Mouse (Mus musculus) heart, adult 2 months (tissue): ENCODE results near the gene Kitl. TPM values are rescaled to one million over a fixed set of nuclear protein-coding genes. Genes with fewer than 3 reads are reported as not detected.

ENCODE experiments used
- DNase-seq, 2 experiments: peaks; one replicate each; pipeline ENCODE4 v3.0.0; 2021
- H3K27ac ChIP-seq: fragments of 200-600 bp; 2 replicates; pipeline ENCODE4 v1.8.1; 2022
- H3K27me3 ChIP-seq: fragments of 200-500 bp; 2 replicates; pipeline ENCODE4 v1.6.1; 2012; ENCODE audit warnings: mild to moderate bottlenecking, low read length, inconsistent platforms, mixed read lengths; ENCODE audit not compliant: control insufficient read depth, insufficient read depth
- H3K36me3 ChIP-seq: fragments of 200-500 bp; 2 replicates; pipeline ENCODE4 v1.6.1; 2012; ENCODE audit warnings: low read length, inconsistent platforms; ENCODE audit not compliant: control insufficient read depth, insufficient read depth
- H3K4me1 ChIP-seq: fragments of 200-500 bp; 2 replicates; pipeline ENCODE4 v1.6.1; 2011; ENCODE audit warnings: low read length; ENCODE audit not compliant: control insufficient read depth, insufficient read depth
- H3K4me3 ChIP-seq: fragments of 200-600 bp; 2 replicates; pipeline ENCODE4 v1.8.1; 2022
- H3K79me2 ChIP-seq: fragments of 200-500 bp; replicated peaks from 2 replicates; pipeline ENCODE4 v1.6.1; 2012; ENCODE audit warnings: mild to moderate bottlenecking, inconsistent platforms, low read length, moderate library complexity, mixed read lengths; ENCODE audit not compliant: control insufficient read depth, insufficient read depth
- H3K9ac ChIP-seq: fragments of 200-500 bp; 2 replicates; pipeline ENCODE4 v1.6.1; 2012; ENCODE audit warnings: low read depth, mild to moderate bottlenecking, control low read depth, inconsistent platforms, low read length, mixed read lengths
- CTCF ChIP-seq: fragments of 200-600 bp; IDR thresholded peaks from 2 replicates; pipeline ENCODE4 v1.8.1; 2022; ENCODE audit warnings: antibody characterized with exemption, mild to moderate bottlenecking, moderate library complexity
- EP300 ChIP-seq: fragments of 200-500 bp; IDR thresholded peaks from 2 replicates; pipeline ENCODE4 v1.6.1; 2011; ENCODE audit warnings: low read depth, low read length, control low read depth; ENCODE audit not compliant: insufficient read depth
- POLR2A ChIP-seq: fragments of 200-500 bp; IDR thresholded peaks from 2 replicates; pipeline ENCODE4 v1.6.1; 2011; ENCODE audit warnings: mild to moderate bottlenecking, low read depth, low read length, control low read depth; ENCODE audit not compliant: insufficient read depth
- WGBS: fragments of 180-500 bp; shearing (Covaris S2); methylation state at CpG from one replicate; pipeline ENCODE4 v1.1.7; 2018; 5-methylcytosine and 5-hydroxymethylcytosine counted together
- intact Hi-C: fragments of 180-260 bp; cut with DNase I; formaldehyde crosslinking; loops from one replicate; pipeline ENCODE4 v1.15.1; 2025
- polyA plus RNA-seq: library from polyadenylated mRNA; depleted of rRNA; stranded (reverse); fragments of >200 nt; gene quantifications from 2 replicates; pipeline ENCODE4 v1.2.3, GENCODE M21; 2012
- total RNA-seq, 2 experiments: library from RNA; stranded (reverse); gene quantifications; 2 replicates each; pipeline ENCODE4 v1.2.3; 2021

Gene Kitl
- total and polyA plus RNA-seq, 3 experiments, result 21.6 to 62.5 (median 60.0) TPM

GRCm38 (mm10) chr10:100043748-100044147 is 28.3 kb downstream of the Kitl start:
- no peaks in the 10 kb centered on the region for H3K27me3 ChIP-seq
- H3K9ac ChIP-seq, result no peak overlapping the region
- no peak overlapping the region for H3K4me3 ChIP-seq
- no peak overlapping the region for H3K27ac ChIP-seq
- TF ChIP-seq POLR2A, result no peak
- no peak for TF ChIP-seq EP300
- no peak for TF ChIP-seq CTCF
- peaks cover 7% of the 10 kb centered on the region for H3K79me2 ChIP-seq
- H3K36me3 ChIP-seq, result peaks cover 55% of the 10 kb centered on the region
- peaks cover 8% of the 10 kb centered on the region for H3K4me1 ChIP-seq
- no peak for DNase-seq
- 81% methylated on average over 5 of the region's 5 CpGs for WGBS
- intact Hi-C loops, result no loop called here

- H3K4me1 ChIP-seq, result peaks cover 7% of the 10 kb centered on the region
- WGBS, result 85% methylated on average over 6 of the region's 6 CpGs
- intact Hi-C loops, result no loop called here
- peaks cover 53% of the 10 kb centered on the region for H3K36me3 ChIP-seq
- H3K27ac ChIP-seq, result no peak overlapping the region
- H3K79me2 ChIP-seq, result peaks cover 5% of the 10 kb centered on the region
- no peak for DNase-seq
- no peak overlapping the region for H3K4me3 ChIP-seq
- no peaks in the 10 kb centered on the region for H3K27me3 ChIP-seq
- no peak overlapping the region for H3K9ac ChIP-seq
- TF ChIP-seq CTCF, result no peak
- TF ChIP-seq EP300, result no peak
- TF ChIP-seq POLR2A, result no peak
These were observed 28.7 kb downstream of the Kitl start for GRCm38 (mm10) chr10:100044153-100044552.

GRCm38 (mm10) chr10:100051146-100051783 is 35.8 kb downstream of the Kitl start:
- Histone ChIP-seq H3K9ac (no peak overlapping the region), H3K27ac (no peak overlapping the region)

GRCm38 (mm10) chr10:100052404-100052803 is 37.0 kb downstream of the Kitl start:
- intact Hi-C loops, result no loop called here
- no peaks in the 10 kb centered on the region for H3K27me3 ChIP-seq
- H3K79me2 ChIP-seq, result peaks cover 2% of the 10 kb centered on the region; the same call in 1 of the 2 replicates
- peaks cover 7% of the 10 kb centered on the region for H3K4me1 ChIP-seq
- no peak overlapping the region for H3K9ac ChIP-seq
- no peak overlapping the region for H3K27ac ChIP-seq
- peaks cover 61% of the 10 kb centered on the region for H3K36me3 ChIP-seq
- WGBS, result 61% methylated on average over 4 of the region's 4 CpGs
- no peak overlapping the region for H3K4me3 ChIP-seq
- TF ChIP-seq POLR2A (no peak), EP300 (no peak), CTCF (no peak)
- DNase-seq, result no peak

More at GRCm38 (mm10) chr10:100051146-100051783, 35.8 kb downstream of the Kitl start:
- H3K36me3 ChIP-seq, result peaks cover 61% of the 10 kb centered on the region
- no peak overlapping the region for H3K4me3 ChIP-seq
- peaks cover 7% of the 10 kb centered on the region for H3K4me1 ChIP-seq
- TF ChIP-seq CTCF (no peak), POLR2A (no peak), EP300 (no peak)
- intact Hi-C loops, result no loop called here
- 46% methylated on average over 10 of the region's 10 CpGs for WGBS
- DNase-seq, result no peak
- no peaks in the 10 kb centered on the region for H3K27me3 ChIP-seq
- H3K79me2 ChIP-seq, result peaks cover 2% of the 10 kb centered on the region; the same call in 1 of the 2 replicates

GRCm38 (mm10) chr10:100052911-100053310 is 37.5 kb downstream of the Kitl start:
- peaks cover 2% of the 10 kb centered on the region; the same call in 1 of the 2 replicates for H3K79me2 ChIP-seq
- H3K4me1 ChIP-seq, result peaks cover 7% of the 10 kb centered on the region
- H3K36me3 ChIP-seq, result peaks cover 62% of the 10 kb centered on the region
- WGBS, result 73% methylated on average over 4 of the region's 4 CpGs
- no peak for TF ChIP-seq POLR2A
- no peak for TF ChIP-seq EP300
- no peak for TF ChIP-seq CTCF
- no peak overlapping the region for H3K9ac ChIP-seq
- no peak overlapping the region for H3K4me3 ChIP-seq
- DNase-seq, result no peak
- intact Hi-C loops, result no loop called here
- no peak overlapping the region for H3K27ac ChIP-seq
- H3K27me3 ChIP-seq, result no peaks in the 10 kb centered on the region

- no peak for TF ChIP-seq POLR2A
- TF ChIP-seq EP300, result no peak
- TF ChIP-seq CTCF, result no peak
- intact Hi-C loops, result no loop called here
- Histone ChIP-seq H3K27me3 (no peaks in the 10 kb centered on the region), H3K36me3 (peaks cover 62% of the 10 kb centered on the region), H3K79me2 (peaks cover 2% of the 10 kb centered on the region; the same call in 1 of the 2 replicates), H3K4me3 (no peak overlapping the region), H3K9ac (no peak overlapping the region), H3K4me1 (peaks cover 9% of the 10 kb centered on the region), H3K27ac (no peak overlapping the region)
- 40% methylated on average over 3 of the region's 3 CpGs for WGBS
- peak in 1 of 2 experiments; percentile 46 for DNase-seq
These were observed 38.6 kb downstream of the Kitl start for GRCm38 (mm10) chr10:100054006-100054405.
